Mouse (Mus musculus) left cerebral cortex, adult 11 months (tissue): Measurements from ENCODE around the gene Nat8f4.
A peak's percentile ranks its signal among the peaks of the same experiment; 100 is the strongest.
"Not testable (repeated sequence)": the region's sequence is repeated elsewhere in the genome, so short reads cannot be mapped to it uniquely, and the experiment has no call there.

Source experiments
- DNase-seq: peaks from one replicate; pipeline ENCODE4 v3.0.0; 2022; ENCODE audit warnings: low spot score

Nat8f4 gene

DNA sequence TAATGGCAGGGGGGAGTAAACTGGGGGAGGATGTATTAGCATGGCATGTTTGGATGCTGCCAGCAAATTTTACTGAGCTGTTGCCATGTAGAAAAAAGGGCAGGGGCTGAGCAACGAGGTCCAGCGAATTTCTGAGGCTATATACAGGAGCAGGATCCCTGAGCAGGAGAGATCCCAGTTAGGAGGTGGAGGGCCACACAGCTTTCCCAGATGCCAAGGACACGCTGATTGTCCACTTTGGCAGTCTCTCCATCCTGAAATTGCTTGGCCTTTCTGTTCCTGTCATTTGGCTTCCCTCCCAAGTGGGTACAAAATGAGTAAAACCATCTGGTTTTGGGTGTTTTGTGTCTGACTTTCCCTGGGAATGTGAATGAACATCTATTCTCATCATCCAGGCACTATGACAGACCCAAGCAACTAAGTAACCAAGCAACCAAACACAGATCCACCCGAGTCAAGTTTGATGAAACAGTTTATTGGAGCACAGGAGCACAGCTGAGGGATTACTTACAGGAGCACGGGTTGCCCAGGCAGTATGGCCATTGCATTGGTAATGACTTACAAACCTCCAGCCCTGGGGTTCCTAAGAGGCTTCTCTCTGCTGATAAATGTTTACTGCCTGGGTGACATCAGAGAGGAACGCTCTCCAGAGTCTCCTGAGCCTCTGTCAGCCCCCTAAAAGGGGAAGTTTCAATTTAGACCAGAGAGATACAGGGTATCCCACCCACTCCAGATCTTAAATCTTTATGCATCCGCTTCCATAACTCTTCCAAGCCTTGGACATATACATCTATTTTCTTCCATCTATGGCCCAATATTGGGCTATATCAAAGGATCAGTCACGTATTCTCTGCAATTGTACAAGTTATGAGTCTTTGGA, 5.8 kb downstream of the Nat8f4 start:
- not testable (repeated sequence) for DNase-seq

DNA sequence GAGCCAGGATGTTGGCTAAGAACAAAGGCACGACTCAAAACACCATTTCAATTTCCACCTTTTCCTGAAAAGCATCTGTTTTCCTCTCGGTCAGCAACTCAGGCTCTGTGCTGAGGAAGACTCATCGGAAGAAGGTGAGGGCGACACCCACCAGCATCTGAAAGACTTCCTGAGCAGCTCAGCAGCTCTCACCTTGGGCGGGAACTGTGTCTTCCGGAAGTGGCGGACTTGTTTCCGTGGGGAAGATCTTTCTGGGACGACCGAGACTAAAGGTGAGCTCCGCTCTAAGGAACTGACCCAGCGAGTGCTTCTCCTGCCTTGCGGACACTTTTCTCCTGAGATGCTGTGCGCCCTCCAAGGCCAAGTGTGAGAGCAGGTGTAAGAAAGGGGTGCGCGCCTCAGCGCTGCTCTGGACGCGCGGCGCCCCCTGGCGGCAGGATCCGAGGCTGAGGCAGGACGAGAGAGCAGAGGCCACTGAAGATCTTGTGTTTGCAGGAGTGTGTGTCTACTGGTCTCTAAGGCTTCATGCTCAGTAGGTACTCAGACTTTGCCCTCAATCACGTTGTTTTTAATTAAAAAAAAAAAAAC, 9.5 kb downstream of the Nat8f4 start:
- DNase-seq = not testable (repeated sequence)

DNA sequence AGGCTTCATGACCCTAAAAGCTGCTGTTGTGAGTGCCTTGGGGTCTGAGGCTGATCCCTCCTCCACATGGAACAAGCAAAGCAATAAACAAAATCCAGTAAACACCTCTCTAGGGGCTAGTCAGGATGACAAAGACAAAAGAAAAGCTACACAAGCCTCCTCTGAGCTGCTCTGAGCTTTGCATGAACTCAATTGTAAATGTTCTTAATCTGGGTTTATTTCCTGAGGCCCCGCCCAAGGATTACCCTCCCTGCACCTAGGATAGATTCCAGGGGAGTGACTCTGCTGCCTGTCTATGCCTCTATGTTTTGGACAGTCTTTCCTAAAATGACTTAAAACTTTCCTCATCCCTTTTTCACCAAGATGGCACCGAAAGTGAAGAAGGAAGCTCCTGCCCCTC, 15.7 kb downstream of the Nat8f4 start:
- DNase-seq = no peak

DNA sequence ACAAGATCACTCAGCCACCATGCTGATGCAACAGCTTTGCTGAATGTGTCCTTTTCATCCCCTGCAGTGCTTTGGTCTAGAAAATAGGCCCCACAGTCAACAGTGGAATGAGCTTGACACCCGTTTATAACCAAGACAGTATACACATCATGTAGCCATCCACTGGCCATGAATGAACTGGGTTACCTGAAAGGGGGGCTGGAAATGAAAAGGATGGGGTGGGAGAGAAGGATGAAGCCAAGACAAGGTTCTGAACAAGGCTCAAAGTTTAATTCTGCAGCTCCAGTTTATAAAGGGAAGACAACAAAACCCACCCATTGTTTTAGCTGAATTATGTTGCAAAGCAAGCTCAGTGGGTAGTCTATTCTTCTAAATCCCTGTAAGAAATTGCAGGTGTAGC, 20.4 kb downstream of the Nat8f4 start:
- no peak for DNase-seq

DNA sequence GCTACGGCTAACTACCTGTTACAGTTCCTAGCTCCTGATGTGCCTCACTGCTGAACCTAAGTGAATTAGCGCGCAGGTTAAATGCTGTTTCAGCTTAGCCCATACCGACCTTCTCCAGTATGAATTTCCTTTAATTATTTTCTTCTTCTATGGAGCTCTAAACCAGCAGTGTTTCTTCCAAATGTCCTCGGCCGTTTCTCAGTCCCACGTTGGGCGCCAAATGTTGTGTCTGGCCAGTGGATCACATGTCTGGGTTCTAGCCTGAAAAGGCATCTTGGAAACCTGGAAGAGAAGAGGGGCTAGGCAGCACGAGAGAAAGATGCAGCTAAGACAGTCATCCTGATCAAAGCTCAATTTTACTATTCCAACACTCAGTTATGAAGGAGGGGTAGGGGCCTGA, 21.4 kb downstream of the Nat8f4 start:
- not testable (repeated sequence) for DNase-seq

DNA sequence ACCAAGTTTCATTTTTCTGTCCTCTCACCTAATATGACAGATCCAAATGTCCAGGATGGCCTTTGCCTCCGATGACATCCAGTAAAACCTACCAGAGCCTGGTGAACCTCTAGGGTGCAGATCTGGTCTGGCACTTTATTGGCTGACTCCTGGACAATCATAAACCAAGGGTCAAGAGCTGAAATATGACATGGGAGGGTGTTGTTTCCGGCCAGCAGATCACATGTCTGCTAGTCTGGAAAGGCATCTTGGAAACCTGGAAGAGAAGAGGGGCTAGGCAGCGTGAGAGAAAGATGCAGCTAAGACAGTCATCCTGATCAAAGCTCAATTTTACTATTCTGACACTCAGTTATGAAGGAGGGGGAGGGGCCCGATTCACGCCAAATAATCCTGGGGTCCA, 35.7 kb downstream of the Nat8f4 start, which contains the start of gene Nat8f2:
Nat8f2 (minus strand) TSS at position 153 of the 400 bp plus-strand sequence.
- not testable (repeated sequence) for DNase-seq

DNA sequence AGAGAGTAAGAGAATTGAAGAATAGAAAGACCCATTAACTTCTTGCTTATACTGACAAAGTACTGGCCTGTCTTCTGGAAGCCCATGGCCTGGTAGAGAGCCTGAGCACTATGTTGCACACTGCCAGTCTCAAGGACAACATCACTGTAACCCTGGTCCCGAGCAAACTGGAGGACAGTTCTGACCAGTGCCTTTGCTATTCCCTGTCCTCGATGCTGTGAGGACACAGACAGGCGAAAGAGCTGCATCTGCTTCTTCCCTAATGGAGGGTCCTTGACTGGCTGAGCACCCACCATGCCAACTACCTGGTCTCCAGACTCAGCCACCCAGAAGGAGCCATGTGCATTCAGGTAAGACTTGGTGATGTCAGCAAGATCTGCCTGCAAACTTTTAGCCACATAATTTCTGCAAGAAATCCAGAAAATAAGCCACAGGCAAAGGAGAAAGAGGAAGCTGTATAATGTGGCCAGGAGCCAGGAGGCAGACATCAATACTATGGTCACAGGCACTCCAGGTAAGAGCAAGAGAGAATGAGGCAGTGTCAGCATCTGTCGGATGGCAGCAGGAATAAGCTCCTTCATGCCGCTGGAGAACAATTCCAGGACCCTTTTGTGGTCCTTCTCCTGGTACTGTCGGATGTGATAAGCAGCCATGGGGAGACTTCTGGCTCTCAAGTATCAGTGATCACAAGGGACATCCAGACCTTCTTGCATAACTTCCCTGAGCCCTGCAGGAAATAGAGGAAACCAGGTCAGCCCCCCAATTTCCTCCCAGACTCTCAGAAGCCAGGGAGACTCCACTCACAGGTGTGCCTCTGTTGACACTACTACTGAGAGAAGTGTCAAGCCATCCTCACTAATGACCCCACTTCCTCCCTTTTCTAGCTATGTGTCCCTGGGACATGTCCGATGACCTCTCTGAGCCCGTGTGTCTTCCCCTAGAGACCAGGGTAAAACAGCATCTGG, 36.7 kb downstream of the Nat8f4 start:
- no peak for DNase-seq

DNA sequence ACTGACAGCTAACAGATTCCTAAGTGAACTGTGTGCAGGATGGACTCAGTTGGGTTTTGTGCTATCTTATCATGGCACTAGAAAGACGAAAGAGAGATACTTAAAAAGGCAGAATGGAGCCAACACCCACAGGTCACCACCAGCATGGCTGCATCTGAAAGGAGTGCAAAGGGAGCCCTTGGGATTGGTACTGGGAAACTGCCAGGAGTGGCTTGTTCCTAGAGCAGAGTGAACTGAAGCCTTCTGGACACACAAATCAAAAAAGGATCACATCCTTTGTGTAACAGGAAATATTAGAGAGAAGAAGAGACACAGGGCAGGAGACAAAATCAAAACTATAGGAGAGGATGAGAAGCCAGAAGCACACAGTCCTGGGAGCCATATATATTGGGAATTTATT, 37.7 kb downstream of the Nat8f4 start:
- DNase-seq = not testable (repeated sequence)

DNA sequence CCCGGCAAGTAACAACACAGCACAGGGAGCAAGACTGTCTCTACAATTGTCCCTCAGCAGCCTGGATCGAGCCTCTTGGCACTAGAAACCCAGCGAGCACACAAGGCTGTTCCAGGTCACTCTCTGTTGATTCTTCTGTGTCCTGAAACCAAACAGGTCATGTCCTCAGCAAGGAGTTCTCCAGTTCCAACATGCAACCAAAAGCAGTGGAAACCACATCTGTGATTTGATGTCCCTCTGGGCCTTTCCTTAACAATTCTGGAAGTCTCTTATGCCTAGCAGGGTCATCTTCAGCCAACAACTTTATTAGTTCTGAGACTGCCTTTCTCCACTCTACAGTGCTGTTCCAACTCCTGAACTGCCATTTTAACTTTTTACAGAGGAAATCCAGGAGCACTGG, 38.5 kb downstream of the Nat8f4 start:
- DNase-seq = not testable (repeated sequence)

DNA sequence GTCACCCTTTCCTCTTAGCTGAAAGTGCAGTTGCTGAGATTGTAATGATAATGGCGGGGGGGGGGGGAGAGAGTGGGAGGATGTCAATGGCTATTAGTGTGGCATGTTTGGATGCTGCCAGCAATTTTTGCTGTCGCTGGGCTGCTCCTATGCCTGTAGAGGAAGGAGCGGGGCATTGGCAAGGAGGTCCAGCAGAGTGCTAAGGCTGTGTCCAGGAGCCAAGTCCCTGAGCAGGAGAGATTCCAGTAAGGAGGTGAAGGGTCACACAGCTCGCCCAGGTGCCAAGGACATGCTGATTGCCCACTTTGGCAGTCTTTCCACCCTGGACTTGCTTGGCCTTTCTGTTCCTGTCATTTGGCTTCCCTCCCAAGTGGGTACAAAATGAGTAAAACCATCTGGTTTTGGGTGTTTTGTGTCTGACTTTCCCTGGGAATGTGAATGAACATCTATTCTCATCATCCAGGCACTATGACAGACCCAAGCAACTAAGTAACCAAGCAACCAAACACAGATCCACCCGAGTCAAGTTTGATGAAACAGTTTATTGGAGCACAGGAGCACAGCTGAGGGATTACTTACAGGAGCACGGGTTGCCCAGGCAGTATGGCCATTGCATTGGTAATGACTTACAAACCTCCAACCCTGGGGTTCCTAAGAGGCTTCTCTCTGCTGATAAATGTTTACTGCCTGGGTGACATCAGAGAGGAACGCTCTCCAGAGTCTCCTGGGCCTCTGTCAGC, 39.6 kb downstream of the Nat8f4 start:
- not testable (repeated sequence) for DNase-seq

DNA sequence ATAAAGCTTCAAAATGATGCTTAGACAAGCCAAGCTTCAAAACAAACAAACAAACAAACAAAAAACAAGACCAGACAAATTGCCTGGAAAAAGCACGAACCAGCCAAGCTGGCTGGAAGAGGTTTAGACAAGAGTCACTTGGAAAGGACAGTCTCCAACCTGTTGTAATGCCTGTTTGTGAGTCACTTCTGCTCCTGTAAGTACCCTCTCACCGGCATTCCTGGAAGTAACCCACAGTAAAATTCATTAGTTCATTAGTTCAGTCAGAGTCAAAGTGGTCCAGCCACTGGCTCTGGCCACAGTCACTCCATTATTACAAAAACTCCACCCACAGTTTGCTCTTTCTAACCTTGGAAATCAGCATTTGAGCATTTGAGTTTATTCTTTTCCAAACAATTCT, 40.8 kb downstream of the Nat8f4 start:
- no peak for DNase-seq

DNA sequence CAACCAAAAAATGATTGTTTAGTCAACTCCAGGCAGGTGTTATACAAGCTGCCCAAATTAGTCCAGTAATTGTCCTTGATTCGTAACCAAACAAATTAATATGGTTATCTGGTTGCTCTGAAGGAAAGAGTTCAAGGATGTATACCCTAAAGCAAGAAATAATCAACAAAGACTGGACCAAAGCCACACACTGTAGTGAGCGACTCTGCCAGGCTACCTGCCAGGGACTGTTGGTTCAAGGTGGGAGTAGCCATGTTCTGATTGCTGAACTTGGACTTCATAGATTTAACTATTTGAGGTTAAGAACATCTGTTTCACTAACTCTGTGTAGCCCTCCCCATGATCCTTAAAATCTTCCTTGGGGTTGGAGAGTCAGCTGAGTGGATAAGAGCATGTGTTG, 41.5 kb downstream of the Nat8f4 start:
- DNase-seq = no peak

DNA sequence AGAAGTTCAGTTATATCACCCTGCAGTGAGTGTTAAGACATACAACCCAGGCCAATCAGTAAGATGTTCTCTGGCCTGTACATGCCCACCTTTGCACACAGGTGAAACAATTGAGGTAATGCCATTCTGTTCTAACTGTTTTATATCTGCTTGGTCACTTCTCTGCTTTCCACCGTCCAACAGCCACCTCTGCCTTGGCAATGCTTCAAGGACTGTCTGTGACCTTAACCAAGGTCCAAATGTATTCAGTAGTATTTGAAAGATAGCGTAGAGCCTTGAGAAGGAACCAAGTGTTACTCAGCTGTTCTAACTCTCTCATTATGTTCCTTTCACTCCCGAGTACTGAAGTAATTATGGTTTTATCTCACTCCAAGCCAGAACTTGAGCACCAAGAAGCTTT, 42.1 kb downstream of the Nat8f4 start:
- DNase-seq = no peak

DNA sequence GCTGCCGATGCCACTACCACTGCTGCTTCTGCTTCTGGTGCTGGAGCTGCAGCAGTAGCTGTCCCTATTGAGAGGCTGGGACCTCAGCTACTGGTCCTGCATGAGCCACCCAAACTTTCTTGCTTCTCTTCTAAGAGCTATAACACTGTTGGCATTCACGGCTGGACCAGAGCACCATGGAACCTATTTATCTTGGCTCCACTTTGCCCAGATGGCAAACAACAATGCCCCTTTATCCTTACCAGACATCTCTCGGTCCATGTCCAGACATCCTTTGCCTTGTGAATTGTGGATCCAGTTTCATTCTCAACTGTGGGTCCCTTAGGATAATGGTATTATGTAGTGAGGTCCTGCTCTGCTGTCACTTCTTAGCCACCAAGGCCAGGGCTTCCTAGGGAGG, 43.4 kb downstream of the Nat8f4 start:
- no peak for DNase-seq

DNA sequence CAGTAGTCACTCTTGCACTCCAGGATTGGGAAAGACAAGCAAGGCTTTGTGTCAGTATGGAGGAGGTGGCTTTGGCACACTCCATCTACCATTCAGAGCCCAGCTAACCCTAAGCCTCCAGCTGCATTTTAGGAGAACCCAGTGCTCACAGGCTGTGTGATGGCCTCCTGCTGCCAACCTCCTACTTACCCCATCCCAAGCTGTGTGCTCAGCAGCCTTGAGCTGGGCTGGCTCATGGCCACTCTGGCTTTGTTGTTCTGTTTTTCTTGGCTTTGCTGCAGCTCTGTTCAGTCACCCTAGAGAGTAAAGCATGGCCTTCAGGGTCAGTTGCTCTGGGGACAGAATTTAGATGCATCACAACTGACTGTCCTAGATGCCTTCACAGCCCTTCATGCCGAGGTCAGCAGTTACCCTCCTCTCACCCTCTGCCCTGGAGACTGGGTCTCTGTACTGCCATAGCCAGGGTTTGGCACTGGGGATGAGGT, 48.4 kb downstream of the Nat8f4 start:
- peak; percentile 76 for DNase-seq

DNA sequence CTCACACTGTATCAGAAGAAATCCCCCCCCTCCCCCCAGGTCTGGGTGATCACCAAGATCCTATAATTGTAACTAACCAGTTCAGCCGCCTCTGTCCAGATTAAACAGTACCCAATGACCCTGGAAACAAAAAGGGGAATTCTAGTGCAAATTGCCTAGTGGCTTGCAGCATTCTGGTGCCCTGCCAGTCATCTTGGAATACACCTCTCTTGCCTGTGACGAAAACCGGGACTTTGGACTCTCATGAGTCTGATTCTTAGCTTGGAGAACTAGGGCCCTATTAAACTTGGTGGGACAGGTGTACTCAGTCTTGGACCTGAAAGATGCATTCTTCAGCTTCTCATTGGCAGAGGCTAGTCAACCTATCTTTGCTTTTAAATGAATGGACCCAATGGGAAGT, 51.2 kb downstream of the Nat8f4 start:
- DNase-seq = no peak

DNA sequence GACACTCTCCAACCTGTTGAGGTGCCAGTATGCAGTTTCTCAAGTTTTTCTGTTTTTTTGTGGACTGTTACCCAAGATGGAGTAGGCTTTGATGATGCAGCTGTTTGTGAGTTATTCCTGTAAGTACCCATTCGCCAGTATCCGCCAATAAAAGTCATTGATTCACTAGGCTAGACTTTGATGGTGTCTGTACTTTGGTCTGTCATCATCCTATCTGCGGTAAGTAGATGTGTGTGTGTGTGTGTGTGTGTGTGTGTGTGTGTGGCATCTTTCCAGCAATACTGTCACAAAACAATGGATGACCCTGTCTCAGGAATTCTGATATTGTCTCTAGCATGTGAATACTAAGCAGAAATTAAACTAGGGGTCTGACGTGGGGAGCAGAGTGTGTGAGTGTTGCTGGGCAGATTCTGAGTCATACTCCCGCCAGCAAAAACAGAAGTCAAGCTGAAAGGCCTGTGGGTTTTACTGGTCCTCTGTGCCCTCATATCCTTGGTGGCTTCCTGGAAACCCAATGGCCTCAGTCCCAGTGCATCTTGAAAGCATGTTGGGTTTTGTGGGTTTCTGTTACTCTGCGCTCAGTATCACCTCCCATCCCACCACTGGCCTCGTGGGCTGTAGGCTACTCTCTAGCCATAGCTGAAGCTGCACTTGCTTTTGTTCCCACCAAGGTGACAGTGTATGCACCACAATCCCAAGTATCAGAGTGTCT, 53.5 kb downstream of the Nat8f4 start:
- DNase-seq = no peak

DNA sequence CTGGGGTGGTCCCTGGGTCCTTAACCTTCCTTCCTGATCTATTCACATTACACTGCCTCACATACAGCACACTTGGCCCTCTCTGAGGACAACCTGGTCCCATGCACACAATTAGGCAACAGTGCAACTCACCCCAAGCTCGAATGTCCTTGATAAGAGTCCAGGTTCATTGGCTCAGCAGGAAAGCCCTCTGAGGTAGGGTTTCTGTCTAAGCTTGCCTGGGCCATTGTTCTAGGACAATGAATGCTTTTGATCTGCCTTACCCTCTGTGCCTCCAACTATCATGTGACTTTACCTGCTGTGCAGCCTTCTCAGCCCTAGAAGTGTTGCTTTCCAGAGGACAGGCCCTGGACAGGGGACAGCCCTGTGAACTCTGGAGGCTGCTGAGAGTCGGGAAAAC, 55.4 kb downstream of the Nat8f4 start:
- DNase-seq = no peak
